Mouse (Mus musculus) CD8-positive naive resting alpha-beta T cell, adult 2 months (primary cell): ENCODE data around the gene Uqcrc2.

Experiments used
- DNase-seq, 2 experiments: peaks; one replicate each; pipeline ENCODE4 v3.0.0; 2022; ENCODE audit warnings: low read depth in 2 of 2, low spot score in 2 of 2

Gene Uqcrc2

DNA sequence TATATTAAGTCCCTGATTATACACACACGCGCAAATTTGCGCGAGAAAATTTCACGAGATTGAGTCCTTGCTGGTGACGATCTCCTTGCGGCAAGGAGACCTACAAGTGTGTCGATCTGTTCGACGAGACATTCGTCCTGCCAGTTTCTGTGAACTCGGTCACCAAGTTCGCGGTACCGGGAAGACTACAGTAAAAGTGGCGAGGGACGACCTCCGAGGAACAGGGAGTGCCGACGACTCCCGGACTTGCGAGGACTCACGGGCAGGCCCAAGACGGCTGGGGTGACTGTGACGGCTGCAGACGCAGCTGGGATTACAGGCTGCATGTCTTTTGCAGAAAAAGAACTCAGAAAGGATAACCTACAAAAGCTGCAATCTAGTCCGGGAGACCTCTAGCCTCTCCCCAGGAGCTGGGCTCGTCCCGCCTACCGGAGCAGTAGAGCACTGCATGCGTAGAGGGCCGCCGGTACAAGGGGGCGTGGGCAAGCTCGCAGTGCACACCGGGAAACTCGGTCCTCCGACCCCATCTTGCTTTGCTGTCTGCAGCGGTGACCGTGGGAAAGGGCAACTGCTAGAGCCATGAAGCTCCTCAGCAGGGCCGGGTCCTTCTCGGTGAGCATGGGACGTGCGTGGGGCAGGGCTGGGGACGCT lies at the start of gene Uqcrc2:
Gene Uqcrc2 (plus strand): TSS at position 466 of the 651 bp plus-strand sequence.
- peak; percentile 77 to 81 for DNase-seq

DNA sequence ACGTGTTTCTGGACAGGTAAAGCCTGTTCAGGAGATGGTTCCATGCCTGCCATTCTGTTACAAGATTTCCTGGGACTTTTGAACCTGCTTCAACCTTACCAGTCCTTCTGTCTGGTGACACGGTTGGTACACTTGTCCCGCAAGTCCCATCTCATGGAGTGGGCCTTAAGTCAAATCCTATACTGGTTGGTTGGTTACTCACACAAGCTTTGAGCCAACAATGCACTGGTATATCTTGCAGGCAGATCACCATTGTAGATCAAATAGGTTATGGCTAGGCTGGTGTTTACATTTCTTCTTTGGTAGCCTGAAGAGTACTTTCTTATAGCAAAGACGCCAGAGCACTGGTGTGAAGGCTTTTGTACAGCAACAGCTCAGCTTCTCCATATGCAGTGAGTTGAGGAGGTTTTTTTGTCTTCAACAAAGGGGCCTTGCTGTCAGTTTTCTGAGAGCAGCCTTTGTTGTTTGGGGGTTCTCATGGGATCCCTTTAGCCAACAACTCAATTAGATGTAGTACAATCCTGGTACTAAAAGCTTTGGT lies 37.7 kb upstream of the Uqcrc2 start:
- DNase-seq = no peak

DNA sequence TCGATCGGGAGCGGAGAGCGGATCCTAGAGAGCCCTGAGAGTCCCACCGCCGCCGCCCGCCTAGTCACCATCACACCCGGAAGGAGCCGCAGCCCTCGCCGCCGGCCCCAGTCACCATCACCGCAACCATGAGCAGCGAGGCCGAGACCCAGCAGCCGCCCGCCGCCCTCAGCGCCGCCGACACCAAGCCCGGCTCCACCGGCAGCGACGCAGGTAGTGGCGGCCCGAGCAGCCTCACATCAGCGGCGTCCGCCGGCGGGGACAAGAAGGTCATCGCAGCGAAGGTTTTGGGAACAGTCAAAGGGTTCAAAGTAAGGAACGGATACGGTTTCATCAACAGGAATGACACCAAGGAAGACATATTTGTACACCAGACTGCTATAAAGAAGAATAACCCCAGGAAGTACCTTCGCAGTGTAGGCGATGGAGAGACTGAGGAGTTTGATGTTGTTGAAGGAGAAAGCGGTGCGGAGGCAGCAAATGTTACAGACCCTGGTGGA lies 37.2 kb upstream of the Uqcrc2 start:
- no peak for DNase-seq

DNA sequence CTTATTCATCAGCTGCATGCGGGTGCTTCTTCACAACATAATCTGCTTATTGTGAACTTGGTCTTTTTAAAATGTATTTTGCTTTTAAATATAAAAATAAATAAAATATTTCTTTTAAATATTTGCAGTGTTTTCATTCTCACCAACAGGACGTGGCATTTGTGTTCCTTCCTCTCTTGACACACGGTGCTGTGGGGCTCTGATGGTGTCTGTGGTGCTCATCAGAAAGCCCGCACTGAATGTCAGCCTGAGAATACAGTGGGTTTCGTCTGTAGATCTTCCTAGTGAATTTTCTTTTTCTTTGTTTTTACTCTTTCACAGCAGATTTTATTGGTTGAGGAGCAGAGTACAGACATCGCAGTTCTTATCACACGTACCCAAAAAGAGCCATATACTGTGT lies 36.6 kb upstream of the Uqcrc2 start:
- DNase-seq = no peak

GRCm38 (mm10) chr7:120620075-120620771 lies 14.8 kb upstream of the Uqcrc2 start:
- DNase-seq = no peak

GRCm38 (mm10) chr7:120620841-120621240 lies 14.1 kb upstream of the Uqcrc2 start:
- DNase-seq = no peak

- no peak for DNase-seq
Measured at GRCm38 (mm10) chr7:120632518-120632917, 2.5 kb upstream of the Uqcrc2 start.

DNA sequence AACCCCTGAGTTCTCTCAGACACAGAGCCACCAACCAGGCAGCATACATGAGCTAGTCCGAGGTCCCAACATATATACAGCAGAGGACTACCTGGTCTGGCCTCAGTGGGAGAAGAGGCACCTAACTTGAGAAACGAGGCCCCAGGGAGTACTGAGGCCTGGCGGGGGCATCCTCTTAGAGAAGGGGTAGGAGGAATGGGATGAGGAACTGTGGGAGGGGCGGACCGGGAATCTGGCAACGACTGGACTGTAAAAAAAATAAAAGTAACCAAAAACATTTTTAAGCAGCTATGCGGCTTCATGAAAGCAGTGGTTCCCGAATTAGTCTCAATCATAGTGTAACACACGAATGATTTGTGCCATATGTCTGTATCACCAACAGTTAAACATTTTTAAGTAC lies 675 bp upstream of the Uqcrc2 start:
- DNase-seq = no peak

- DNase-seq = no peak
Measured at GRCm38 (mm10) chr7:120635362-120635781, 396 bp downstream of the Uqcrc2 start.

GRCm38 (mm10) chr7:120635821-120636220 lies 845 bp downstream of the Uqcrc2 start:
- no peak for DNase-seq

DNA sequence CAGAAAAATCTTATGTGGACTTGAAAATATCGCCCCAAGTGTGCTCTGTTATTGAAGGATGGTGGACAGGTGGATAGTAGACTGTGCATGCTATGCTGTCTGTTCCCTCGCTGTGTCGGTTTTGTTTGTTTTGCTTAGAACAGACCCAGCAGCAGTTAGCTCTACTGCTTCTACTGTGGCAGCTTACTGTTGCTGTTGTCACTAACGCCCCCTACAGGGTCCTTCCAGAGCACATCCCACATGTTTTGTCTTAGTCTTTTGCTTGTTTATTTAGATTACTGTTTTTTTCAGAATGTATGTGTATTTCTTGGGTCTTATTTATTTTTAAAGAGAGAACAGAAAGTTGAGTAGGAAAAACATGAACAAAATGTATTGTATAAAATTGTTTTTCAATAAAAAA lies 8.2 kb downstream of the Uqcrc2 start:
- no peak for DNase-seq

- no peak for DNase-seq
Measured at GRCm38 (mm10) chr7:120647849-120648248, 12.9 kb downstream of the Uqcrc2 start.

DNA sequence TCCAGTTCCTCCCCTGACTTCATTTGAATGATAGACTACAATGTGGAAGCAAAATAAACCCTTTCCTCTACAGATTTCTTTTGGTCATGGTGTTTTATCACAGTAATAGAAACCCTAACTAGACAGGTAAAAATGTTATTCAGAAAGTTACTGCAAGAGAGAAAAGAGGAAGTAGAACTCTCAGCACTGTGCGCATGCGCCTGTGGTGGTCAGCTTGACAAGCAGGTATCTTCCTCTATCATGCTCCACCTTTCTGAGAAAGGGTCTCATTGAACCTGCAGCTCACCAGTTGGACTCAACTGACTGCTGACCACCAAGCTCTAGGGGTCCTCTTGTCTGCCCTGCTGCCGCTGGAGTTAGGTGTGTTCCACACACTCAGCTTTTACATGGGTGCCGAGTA lies 27.1 kb downstream of the Uqcrc2 start:
- no peak for DNase-seq

DNA sequence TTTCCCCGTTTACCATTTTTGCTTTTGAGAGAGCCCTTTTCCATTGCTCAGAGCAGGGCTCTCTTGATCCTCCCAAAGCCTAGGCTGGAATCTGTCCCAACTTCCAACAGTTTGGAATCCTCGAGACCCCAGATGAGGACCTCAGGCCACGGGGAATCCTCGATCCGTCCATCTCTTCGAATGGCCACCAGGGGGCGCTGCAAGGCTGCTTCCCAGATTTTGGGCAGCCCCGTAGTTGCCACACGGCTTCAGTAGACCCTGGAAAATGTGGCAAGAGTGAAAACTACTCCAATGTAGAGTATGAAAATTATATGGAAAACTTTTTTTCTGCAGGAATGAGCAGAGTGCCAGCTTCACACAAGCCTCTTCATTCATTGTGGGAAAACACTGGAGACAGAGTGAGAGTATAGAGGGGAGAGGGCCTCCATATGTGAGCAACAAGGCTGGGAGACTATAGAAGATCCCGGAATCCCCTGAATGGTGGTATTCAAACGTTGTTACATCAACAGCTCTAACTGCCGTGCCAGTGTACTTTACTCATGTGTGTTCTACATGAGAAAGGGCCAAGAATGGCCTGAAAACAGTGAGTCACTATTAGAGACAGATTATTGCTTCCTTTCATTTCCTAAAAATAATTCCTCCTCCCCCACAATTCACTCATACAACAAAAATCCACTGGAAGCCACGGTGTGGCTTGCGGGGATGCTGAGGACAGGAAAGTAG lies 35.3 kb downstream of the Uqcrc2 start, which contains the start of gene Pdzd9:
Gene Pdzd9 (minus strand): TSS at position 191 of the 723 bp plus-strand sequence.
- peak; percentile 63 to 64 for DNase-seq

- DNase-seq = no peak
Measured at GRCm38 (mm10) chr7:120671271-120671670, 36.3 kb downstream of the Uqcrc2 start.

- peak; percentile 55 to 56 for DNase-seq
Measured at GRCm38 (mm10) chr7:120677001-120677643, 42.1 kb downstream of the Uqcrc2 start, which contains the start of gene Mosmo. Gene Mosmo (plus strand): TSS chr7:120677618.

DNA sequence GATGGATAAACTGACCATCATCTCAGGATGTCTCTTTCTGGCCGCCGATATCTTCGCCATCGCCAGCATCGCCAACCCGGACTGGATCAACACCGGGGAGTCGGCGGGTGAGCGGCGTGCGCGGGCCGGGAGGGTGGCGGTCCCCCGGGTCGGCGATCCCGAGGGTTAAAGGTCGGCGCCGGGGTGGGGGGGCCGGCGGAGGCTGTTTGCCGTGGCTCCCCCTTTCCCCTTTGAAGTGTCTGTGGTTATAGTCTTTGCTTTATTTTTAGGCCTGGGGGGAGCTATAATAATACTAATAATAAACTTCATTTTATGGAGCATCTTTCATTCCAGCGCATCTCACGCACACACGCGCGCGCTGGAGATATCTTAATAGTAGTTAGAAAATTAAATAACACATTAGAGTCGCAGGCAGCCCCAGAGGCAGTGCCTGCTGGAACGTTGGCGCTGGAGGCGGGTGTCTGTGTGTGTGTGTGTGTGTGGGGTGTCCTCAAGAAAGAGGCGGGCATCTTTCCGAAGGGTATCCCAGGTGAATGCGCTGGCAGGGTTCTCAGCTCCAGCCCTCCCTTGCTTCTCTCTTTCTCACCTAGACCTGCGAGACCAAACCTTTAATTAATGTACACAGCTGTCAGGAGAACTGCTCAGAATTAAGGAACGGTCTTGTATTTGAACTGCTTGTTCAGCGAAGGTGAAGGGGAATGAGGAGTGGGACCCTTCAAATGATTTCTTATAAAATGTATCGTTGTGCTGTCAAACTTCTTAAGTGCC lies 43.0 kb downstream of the Uqcrc2 start:
- peak; percentile 10 to 21 for DNase-seq

DNA sequence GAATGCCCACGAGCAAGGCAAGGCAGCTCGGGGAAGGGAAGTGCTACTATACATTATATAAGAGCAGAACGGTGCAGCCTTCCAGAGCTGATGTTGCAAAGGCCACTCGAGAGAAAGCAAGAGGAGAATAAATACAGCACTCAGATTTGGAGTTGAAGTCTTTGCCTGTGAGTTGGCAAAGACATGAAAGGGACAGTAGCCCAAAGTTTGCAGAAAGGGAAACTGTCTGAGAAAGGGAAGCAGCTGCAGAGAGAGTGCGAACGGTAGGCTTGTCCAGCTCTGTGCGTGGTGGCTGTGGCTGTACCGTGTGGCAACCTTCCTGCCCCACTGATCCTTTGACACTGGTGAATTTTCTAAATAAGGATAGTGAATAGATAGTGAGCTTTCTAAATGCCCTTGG lies 44.0 kb downstream of the Uqcrc2 start:
- DNase-seq = no peak

DNA sequence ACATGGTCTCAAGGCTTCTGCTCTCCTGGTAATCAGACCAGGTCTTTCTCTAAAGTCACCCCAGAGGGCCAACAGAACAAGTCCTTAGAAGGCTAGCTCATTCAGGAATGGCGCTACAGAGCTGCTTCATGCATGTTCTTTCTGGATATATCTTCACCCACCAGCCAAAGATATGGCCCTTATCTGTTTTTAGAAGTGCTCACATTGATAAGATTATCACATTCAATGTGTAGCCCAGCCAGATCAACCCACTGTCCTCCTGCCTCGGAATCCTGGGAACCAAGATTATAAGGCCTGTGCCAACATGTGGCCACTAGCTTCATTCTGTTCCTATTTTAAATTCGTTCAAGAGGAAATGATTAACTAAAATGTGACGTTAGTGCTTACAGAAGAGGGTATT lies 47.0 kb downstream of the Uqcrc2 start:
- no peak for DNase-seq

DNA sequence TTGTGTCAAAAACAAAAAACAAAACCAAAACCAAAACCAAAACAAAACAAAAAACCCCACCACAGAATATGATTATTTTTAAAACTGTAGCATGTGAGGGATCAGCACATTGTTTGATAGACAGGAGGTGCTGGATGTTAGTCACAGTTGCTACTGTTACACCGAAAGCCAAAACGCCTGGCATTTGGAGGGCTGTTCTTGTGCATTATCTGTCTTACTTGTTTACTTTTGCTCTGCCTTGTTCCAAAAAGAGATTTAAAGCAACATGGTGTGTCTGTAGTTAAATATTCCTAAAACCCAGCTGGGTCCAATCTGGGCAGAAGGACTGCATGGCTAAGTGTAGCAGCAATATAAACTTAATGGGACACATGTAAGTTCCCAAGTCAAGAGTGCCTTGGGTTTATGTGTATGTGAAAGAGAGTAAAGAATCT lies 49.8 kb downstream of the Uqcrc2 start:
- no peak for DNase-seq
